Mouse (Mus musculus) embryonic stem cell, embryonic (primary cell): Measurements from ENCODE around the gene Shb.

Experiments
- CTCF ChIA-PET, 4 experiments: fragments of 300-600 bp in 2 of 4; fragments of 350-600 bp in 2 of 4; sonication (Branson Sonifier 250); formaldehyde crosslinking; loops; one replicate each; lab custom pipeline; 2022; ENCODE audit warnings: inconsistent platforms in 2 of 4; lab: Charles Lee
- POLR2A ChIA-PET, 4 experiments: fragments of 300-600 bp in 2 of 4; fragments of 350-600 bp in 2 of 4; sonication (Branson Sonifier 250); formaldehyde crosslinking; loops; one replicate each; lab custom pipeline; 2022; ENCODE audit warnings: antibody characterized with exemption in 4 of 4, inconsistent platforms in 1 of 4; lab: Charles Lee

The Shb gene

GRCm38 (mm10) chr4:45532375-45532774 is at the start of gene Shb:
Shb (minus strand) TSS chr4:45532470.
- ChIA-PET CTCF (interaction anchor here in 2 of 4 experiments (0.6 kb wide), 3 partner anchors 16 to 775 kb away, joined by 3 to 5 read pairs (median 3); no protein-coding TSS in a partner anchor), POLR2A (interaction anchor here in 3 of 4 experiments (0.6 to 27.9 kb wide), 9 partner anchors 13 to 455 kb away, joined by 3 to 502 read pairs (median 3); no protein-coding TSS in a partner anchor)

GRCm38 (mm10) chr4:45581095-45581494 is 48.8 kb upstream of the Shb start:
- ChIA-PET CTCF (interaction anchor here in 2 of 4 experiments (0.7 to 1.2 kb wide), 3 partner anchors 25 to 607 kb away, joined by 3 to 4 read pairs (median 3); no protein-coding TSS in a partner anchor), POLR2A (interaction anchor here in 3 of 4 experiments (0.6 to 1.2 kb wide), 6 partner anchors 11 to 183 kb away, joined by 3 to 4 read pairs (median 3); no protein-coding TSS in a partner anchor)

GRCm38 (mm10) chr4:45578554-45579370 is 46.5 kb upstream of the Shb start:
- POLR2A ChIA-PET: interaction anchor here in 3 of 4 experiments (0.6 to 2.0 kb wide), 14 partner anchors 9 to 532 kb away, joined by 3 to 10 read pairs (median 4); no protein-coding TSS in a partner anchor
- CTCF ChIA-PET: interaction anchor here in 3 of 4 experiments (0.6 to 1.6 kb wide), 7 partner anchors 9 to 560 kb away, joined by 3 to 8 read pairs (median 5); partner anchors contain the start of gene Polr1e (in 1 of the 3)

- ChIA-PET POLR2A (no interaction called here), CTCF (no interaction called here)
Observed at GRCm38 (mm10) chr4:45577631-45578030, 45.4 kb upstream of the Shb start.

GRCm38 (mm10) chr4:45574614-45575169 is 42.4 kb upstream of the Shb start:
- POLR2A ChIA-PET: interaction anchor here in 3 of 4 experiments (0.7 to 1.4 kb wide), 5 partner anchors 12 to 1065 kb away, joined by 3 to 9 read pairs (median 4); no protein-coding TSS in a partner anchor
- CTCF ChIA-PET: no interaction called here

- ChIA-PET CTCF (interaction anchor here in 1 of 4 experiments (1.2 kb wide), 1 partner anchor 9 kb away, joined by 4 read pairs; no protein-coding TSS in a partner anchor), POLR2A (interaction anchor here in 1 of 4 experiments (0.6 to 2.7 kb wide), 5 partner anchors 10 to 1547 kb away, joined by 3 to 10 read pairs (median 4); no protein-coding TSS in a partner anchor)
Observed at GRCm38 (mm10) chr4:45569521-45569920, 37.3 kb upstream of the Shb start.

- CTCF ChIA-PET: no interaction called here
- POLR2A ChIA-PET: no interaction called here
Observed at GRCm38 (mm10) chr4:45558211-45558610, 25.9 kb upstream of the Shb start.

- POLR2A ChIA-PET: no interaction called here
Observed at GRCm38 (mm10) chr4:45552571-45552970, 20.3 kb upstream of the Shb start.

GRCm38 (mm10) chr4:45550970-45551369 is 18.7 kb upstream of the Shb start:
- CTCF ChIA-PET: interaction anchor here in 1 of 4 experiments (0.6 kb wide), 1 partner anchor 133 kb away, joined by 4 read pairs; no protein-coding TSS in a partner anchor
- POLR2A ChIA-PET: interaction anchor here in 2 of 4 experiments (1.1 to 1.6 kb wide), 3 partner anchors 17 to 41 kb away, joined by 3 to 5 read pairs (median 4); no protein-coding TSS in a partner anchor

More at GRCm38 (mm10) chr4:45552571-45552970, 20.3 kb upstream of the Shb start:
- CTCF ChIA-PET: no interaction called here

GRCm38 (mm10) chr4:45549514-45549913 is 17.2 kb upstream of the Shb start:
- ChIA-PET POLR2A (interaction anchor here in 1 of 4 experiments (0.7 kb wide), 1 partner anchor 42 kb away, joined by 3 read pairs; no protein-coding TSS in a partner anchor), CTCF (interaction anchor here (0.6 to 1.1 kb wide), 6 partner anchors 26 to 815 kb away, joined by 3 to 12 read pairs (median 4); no protein-coding TSS in a partner anchor)

GRCm38 (mm10) chr4:45545851-45546250 is 13.6 kb upstream of the Shb start:
- ChIA-PET CTCF (interaction anchor here in 3 of 4 experiments (0.6 to 1.4 kb wide), 4 partner anchors 119 to 1336 kb away, joined by 3 read pairs; no protein-coding TSS in a partner anchor), POLR2A (interaction anchor here in 2 of 4 experiments (0.8 to 2.3 kb wide), 5 partner anchors 18 to 107 kb away, joined by 3 to 5 read pairs (median 3); no protein-coding TSS in a partner anchor)

GRCm38 (mm10) chr4:45543481-45544051 is 11.3 kb upstream of the Shb start:
- POLR2A ChIA-PET: interaction anchor here in 2 of 4 experiments (0.5 to 0.8 kb wide), 2 partner anchors 120 to 988 kb away, joined by 3 read pairs; no protein-coding TSS in a partner anchor
- CTCF ChIA-PET: no interaction called here

- ChIA-PET CTCF (interaction anchor here in 1 of 4 experiments (0.7 kb wide), 1 partner anchor 255 kb away, joined by 3 read pairs; no protein-coding TSS in a partner anchor), POLR2A (no interaction called here)
Observed at GRCm38 (mm10) chr4:45540151-45540933, 8.1 kb upstream of the Shb start.

- ChIA-PET CTCF (interaction anchor here in 1 of 4 experiments (0.7 kb wide), 1 partner anchor 254 kb away, joined by 3 read pairs; no protein-coding TSS in a partner anchor), POLR2A (interaction anchor here in 1 of 4 experiments (1.0 to 1.3 kb wide), 2 partner anchors 11 to 16 kb away, joined by 3 to 4 read pairs; no protein-coding TSS in a partner anchor)
Observed at GRCm38 (mm10) chr4:45539187-45539586, 6.9 kb upstream of the Shb start.

- ChIA-PET POLR2A (interaction anchor here in 2 of 4 experiments (0.7 to 27.9 kb wide), 2 partner anchors 43 to 74 kb away, joined by 4 to 502 read pairs; no protein-coding TSS in a partner anchor), CTCF (interaction anchor here in 1 of 4 experiments (0.5 kb wide), 1 partner anchor 863 kb away, joined by 3 read pairs; no protein-coding TSS in a partner anchor)
Observed at GRCm38 (mm10) chr4:45533436-45533940, 1.2 kb upstream of the Shb start.
